Mouse (Mus musculus): ENCODE results near the gene Ppp1ca.

The Ppp1ca gene

GRCm38 (mm10) chr19:4184976-4185975 lies 6.6 kb upstream of the Ppp1ca start:
- DNase-seq (ENCODE audit: low spot score) = no peak

DNA sequence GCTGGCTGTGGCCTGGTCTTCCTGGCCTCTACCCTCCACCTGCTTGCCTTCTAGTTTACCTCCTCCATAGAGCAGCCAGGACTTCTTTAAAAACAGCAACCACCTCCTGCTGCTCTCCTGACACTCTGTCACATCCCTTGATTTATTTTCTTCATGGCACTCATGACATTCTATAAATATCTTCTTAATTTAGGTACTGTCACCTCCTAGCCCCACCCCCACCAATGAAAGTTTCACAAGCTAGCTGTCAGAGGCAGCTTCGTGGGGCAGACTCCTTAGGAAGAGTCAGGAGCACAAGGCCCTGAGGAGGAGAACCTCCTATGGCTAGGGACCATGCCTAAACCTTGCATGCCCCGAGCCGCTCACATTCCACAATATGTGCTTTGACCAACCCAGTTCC lies 4.6 kb upstream of the Ppp1ca start:
- no peak for DNase-seq (ENCODE audit: low spot score)

GRCm38 (mm10) chr19:4189051-4189620 lies 2.7 kb upstream of the Ppp1ca start:
- DNase-seq (ENCODE audit: low spot score) = no peak

GRCm38 (mm10) chr19:4190831-4191334 lies 982 bp upstream of the Ppp1ca start, which contains the start of gene Tbc1d10c:
TSS of gene Tbc1d10c (minus strand) at chr19:4191284.
- DNase-seq (ENCODE audit: low spot score) = no peak

- DNase-seq (ENCODE audit: low spot score) = peak; percentile 31
Measured at GRCm38 (mm10) chr19:4192251-4192985, 553 bp downstream of the Ppp1ca start.

- no peak for DNase-seq (ENCODE audit: low spot score)
Measured at GRCm38 (mm10) chr19:4193129-4193528, 1.3 kb downstream of the Ppp1ca start.

GRCm38 (mm10) chr19:4194021-4194724 lies 2.3 kb downstream of the Ppp1ca start:
- DNase-seq (ENCODE audit: low spot score) = no peak

GRCm38 (mm10) chr19:4194776-4195650 lies 3.1 kb downstream of the Ppp1ca start:
- DNase-seq (ENCODE audit: low spot score) = no peak

DNA sequence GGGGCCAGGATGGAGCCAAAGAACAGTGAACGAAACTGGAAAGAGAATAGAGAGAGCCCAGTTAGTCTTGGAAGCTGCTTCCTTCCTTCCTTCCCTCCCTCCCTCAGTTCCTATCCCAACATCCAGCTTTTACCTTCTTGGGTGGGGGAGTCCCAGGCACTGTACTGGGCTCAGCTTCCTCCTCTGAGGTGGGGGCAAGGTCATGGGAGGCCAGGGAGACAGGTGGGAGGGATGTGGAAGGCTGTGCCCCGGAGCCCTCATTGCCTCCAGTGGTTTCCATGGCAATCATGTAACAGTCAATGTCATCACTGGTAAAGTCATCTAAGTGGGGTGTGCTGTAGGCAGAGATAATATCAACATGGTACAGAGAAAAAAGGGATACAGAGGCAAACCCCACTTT lies 4.2 kb downstream of the Ppp1ca start:
- DNase-seq (ENCODE audit: low spot score) = no peak

DNA sequence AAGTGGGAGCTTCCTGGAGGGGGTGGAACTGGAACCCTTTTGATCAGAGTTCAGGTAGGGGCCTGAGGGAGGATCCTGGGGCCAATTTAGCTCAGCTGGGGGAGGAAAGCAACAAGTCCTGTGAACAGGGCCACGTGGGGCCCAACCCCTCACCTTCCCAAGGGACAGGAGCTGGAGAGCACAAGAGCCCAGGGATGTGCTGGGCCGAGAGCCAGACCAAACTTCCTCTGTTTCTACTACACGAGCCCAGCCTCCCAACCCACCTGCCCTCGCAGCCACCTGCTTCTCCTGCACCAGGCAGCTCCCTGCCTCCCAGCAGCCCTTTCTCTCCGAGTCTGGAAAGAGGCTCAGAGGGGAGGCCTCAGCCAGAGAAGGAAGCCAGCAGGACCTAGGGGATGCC lies 4.7 kb downstream of the Ppp1ca start:
- DNase-seq (ENCODE audit: low spot score) = no peak

DNA sequence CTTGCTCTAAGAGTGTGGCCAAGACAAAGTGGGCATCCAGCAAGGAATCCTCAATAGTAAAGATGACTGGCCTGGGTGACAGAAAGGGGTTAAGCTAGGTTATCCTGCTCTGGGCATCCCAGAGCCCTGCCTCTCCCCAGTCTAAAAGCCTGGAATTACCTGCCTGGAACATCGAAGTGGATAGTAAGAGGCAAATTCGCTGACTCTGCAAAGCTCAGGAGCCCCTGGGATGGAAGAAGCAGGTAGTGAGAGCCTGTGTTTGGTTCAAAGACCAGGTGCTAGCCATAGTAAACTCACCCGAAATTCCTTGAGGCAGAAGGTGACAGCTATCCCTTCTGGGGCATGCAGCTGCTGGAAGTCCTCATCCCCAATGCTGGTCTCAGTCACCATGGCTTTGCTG lies 5.3 kb downstream of the Ppp1ca start:
- no peak for DNase-seq (ENCODE audit: low spot score)

- peak; percentile 100 for DNase-seq (ENCODE audit: low spot score)
Measured at GRCm38 (mm10) chr19:4201291-4201909, 9.5 kb downstream of the Ppp1ca start, which contains the start of gene Rad9a. TSS of gene Rad9a (minus strand) at chr19:4201662.

DNA sequence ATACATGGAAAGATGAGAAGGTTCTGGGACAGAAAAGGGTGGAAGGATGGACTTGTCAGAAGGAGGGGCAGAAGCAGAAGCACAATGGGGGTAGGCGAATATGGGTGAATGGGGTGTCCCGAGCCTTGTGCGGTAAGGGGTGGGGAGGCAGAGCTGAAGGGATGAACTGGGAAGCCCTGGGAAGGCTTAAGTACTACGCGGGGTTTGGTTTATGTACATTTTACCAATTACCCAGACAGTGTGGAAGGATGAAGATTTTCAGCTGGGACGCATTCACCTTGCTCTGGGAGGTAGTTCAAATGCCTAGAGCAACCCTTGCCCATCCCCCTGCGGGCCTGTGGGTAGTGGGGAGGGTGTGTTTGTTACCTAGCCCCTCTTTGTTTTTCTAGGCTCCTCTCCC lies 10.3 kb downstream of the Ppp1ca start:
- no peak for DNase-seq (ENCODE audit: low spot score)

GRCm38 (mm10) chr19:4203148-4203547 lies 11.3 kb downstream of the Ppp1ca start:
- DNase-seq (ENCODE audit: low spot score) = no peak

DNA sequence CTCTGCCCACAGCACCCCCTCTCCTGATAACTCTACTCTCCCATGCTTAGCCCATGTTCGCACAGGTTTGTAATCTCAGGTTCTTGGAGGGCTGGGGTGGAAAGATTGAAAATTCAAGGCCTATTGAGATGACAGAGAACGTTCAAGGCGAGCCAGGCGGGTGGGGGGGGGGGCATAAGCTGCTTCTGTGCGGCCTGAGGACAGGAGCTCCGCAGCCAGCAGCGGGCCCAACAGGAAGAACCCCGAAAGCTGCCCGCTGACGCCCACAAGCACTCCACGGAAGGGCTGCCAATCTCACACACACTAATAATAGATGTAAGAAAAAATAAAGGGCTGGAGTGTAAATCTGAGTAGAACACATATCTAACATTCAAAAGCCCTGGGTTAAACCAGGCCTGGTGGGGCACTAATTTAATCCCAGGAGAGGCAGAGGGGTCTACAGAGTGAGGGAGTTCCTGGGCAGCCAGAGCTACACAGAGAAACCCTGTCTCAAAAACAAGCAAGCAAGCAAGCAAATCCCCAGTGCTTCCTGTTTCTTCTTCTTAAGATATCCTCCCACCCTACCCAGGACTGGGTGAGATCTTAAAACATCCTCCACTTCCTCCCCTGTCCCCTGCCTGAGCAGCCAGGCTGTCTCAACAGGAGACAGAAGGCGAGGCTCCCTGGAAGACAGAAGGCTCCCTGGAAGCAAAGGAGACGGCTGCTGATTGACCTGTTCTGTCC lies 11.9 kb downstream of the Ppp1ca start:
- no peak for DNase-seq (ENCODE audit: low spot score)

- no peak for DNase-seq (ENCODE audit: low spot score)
Measured at GRCm38 (mm10) chr19:4204889-4205288, 13.0 kb downstream of the Ppp1ca start.

- DNase-seq (ENCODE audit: low spot score) = peak; percentile 89
Measured at GRCm38 (mm10) chr19:4206971-4207370, 15.1 kb downstream of the Ppp1ca start.

DNA sequence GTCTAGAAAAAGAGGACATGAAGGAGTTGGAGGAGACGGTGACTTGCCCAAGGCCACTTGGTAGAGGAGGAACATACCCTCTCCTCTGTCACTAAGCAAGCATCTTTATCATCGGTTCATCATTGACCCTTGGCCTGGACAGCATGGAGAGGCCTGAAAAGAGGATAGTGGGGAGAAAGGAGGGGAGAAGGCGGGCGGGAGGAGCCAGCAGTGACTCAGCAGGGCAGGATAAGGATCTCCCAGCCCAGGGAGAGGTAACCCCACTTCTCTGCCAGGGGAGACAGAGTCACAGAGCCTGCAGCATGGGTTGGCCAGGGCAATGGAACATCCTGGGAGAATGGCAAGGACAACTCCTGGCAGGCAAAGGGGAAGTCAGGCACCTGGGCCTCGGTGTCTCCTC lies 16.7 kb downstream of the Ppp1ca start:
- no peak for DNase-seq (ENCODE audit: low spot score)

DNA sequence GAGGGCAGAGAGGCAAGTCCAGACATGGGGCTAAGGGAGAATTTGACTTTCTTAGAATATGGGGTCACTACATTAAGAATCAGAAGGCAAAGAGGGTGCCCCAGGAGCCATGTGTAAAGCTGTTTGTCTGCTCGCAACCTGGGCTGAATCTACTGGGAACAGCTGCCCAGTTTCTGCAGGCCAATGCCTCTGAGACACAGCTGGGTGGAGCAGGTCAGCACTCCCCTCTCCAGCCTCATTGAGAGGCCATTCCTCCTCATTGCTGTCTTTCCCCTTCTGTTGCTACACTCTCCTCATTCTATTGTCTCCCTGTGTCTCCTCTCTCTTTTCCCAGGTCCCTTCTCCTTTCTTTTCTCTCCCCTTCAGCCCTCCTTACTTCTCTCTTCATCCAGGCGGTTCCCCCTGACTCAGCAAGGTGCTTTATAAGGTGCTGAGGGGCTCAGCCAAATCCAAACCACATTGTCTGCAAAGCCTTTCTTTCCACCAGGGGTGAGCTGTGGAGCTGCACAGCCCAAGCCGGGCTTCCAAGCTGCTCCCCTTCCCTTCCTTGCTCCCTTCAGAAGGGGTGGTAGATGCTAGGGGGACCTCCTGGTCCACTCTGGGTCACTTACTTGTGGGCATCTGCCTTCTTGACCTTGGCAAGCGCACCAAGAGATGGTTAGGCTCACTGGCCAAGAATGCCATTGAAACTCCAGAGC lies 20.2 kb downstream of the Ppp1ca start:
- no peak for DNase-seq (ENCODE audit: low spot score)
